Mouse (Mus musculus): ENCODE results near the gene Ndrg3. TPM values are rescaled to one million over a fixed set of nuclear protein-coding genes. Genes with fewer than 3 reads are reported as not detected.

Ndrg3 gene
- polyA plus RNA-seq, 1 experiment: 97.8 TPM

DNA sequence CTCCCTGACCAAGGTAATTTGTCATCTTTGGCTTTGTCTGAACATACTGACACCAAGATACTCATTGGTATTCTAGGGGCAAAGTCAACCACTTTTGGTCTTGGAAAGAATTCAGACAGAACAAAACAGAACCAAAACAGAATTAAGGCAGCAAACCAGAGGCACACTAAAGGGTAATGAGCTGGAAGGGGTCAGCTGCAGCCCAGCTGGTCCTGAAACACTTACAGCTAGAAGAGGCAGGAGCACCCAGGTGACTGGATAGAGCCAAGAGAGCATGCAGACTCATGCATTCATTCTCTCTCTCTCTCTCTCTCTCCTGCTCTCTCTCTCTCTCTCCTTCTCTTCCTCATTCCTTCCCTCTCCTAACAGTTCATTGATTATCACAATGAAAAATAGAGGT is 15.1 kb downstream of the Ndrg3 start:
- H3K27ac ChIP-seq (ENCODE audit: insufficient read depth, low read depth, low read length): no peak overlapping the region
- TF ChIP-seq CTCF (conservative IDR thresholded peaks at IDR 0.05; ENCODE audit: insufficient read depth, insufficient read length, low read depth, low read length) (no peak), POLR2A (IDR thresholded peaks at IDR 0.05; ENCODE audit: low read depth, low read length) (no peak)
- no peaks in the 10 kb centered on the region for H3K27me3 ChIP-seq (replicated peaks; ENCODE audit: control insufficient read depth, insufficient read depth, low read length)
- H3K4me1 ChIP-seq (ENCODE audit: control insufficient read depth, insufficient read depth, low read length): peaks cover 5% of the 10 kb centered on the region; the same call in 1 of the 2 replicates
- no peaks in the 10 kb centered on the region for H3K36me3 ChIP-seq (ENCODE audit: control insufficient read depth, insufficient read depth, low read length)
- DNase-seq: peak; percentile 42
- H3K4me3 ChIP-seq (ENCODE audit: insufficient read depth, low read depth, low read length): no peak overlapping the region

- Histone ChIP-seq H3K27me3 (replicated peaks; ENCODE audit: control insufficient read depth, insufficient read depth, low read length) (no peaks in the 10 kb centered on the region), H3K4me1 (ENCODE audit: control insufficient read depth, insufficient read depth, low read length) (peaks cover 5% of the 10 kb centered on the region; the same call in 1 of the 2 replicates), H3K4me3 (ENCODE audit: insufficient read depth, low read depth, low read length) (no peak overlapping the region), H3K27ac (ENCODE audit: insufficient read depth, low read depth, low read length) (no peak overlapping the region), H3K36me3 (ENCODE audit: control insufficient read depth, insufficient read depth, low read length) (no peaks in the 10 kb centered on the region)
- WGBS: 38% methylated on average over 2 of the region's 2 CpGs
- DNase-seq: peak; percentile 25
- TF ChIP-seq CTCF (conservative IDR thresholded peaks at IDR 0.05; ENCODE audit: insufficient read depth, insufficient read length, low read depth, low read length) (no peak), POLR2A (IDR thresholded peaks at IDR 0.05; ENCODE audit: low read depth, low read length) (no peak)
Observed at GRCm38 (mm10) chr2:156974967-156975366, 16.9 kb downstream of the Ndrg3 start.

- H3K27ac ChIP-seq (ENCODE audit: insufficient read depth, low read depth, low read length): no peak overlapping the region
- H3K4me3 ChIP-seq (ENCODE audit: insufficient read depth, low read depth, low read length): no peak overlapping the region
- 77% methylated on average over 5 of the region's 5 CpGs for WGBS
- H3K27me3 ChIP-seq (replicated peaks; ENCODE audit: control insufficient read depth, insufficient read depth, low read length): no peaks in the 10 kb centered on the region
- peak; percentile 30 for DNase-seq
- peaks cover 5% of the 10 kb centered on the region; the same call in 1 of the 2 replicates for H3K4me1 ChIP-seq (ENCODE audit: control insufficient read depth, insufficient read depth, low read length)
- TF ChIP-seq CTCF (conservative IDR thresholded peaks at IDR 0.05; ENCODE audit: insufficient read depth, insufficient read length, low read depth, low read length) (no peak), POLR2A (IDR thresholded peaks at IDR 0.05; ENCODE audit: low read depth, low read length) (no peak)
- H3K36me3 ChIP-seq (ENCODE audit: control insufficient read depth, insufficient read depth, low read length): no peaks in the 10 kb centered on the region
Observed at GRCm38 (mm10) chr2:156973316-156974100, 18.3 kb downstream of the Ndrg3 start.

GRCm38 (mm10) chr2:156970253-156970652 is 21.6 kb downstream of the Ndrg3 start:
- H3K4me1 ChIP-seq (ENCODE audit: control insufficient read depth, insufficient read depth, low read length): no peaks in the 10 kb centered on the region; the same call in 1 of the 2 replicates
- no peak overlapping the region for H3K4me3 ChIP-seq (ENCODE audit: insufficient read depth, low read depth, low read length)
- WGBS: 68% methylated on average over 7 of the region's 7 CpGs
- no peaks in the 10 kb centered on the region for H3K27me3 ChIP-seq (replicated peaks; ENCODE audit: control insufficient read depth, insufficient read depth, low read length)
- no peak overlapping the region for H3K27ac ChIP-seq (ENCODE audit: insufficient read depth, low read depth, low read length)
- H3K36me3 ChIP-seq (ENCODE audit: control insufficient read depth, insufficient read depth, low read length): no peaks in the 10 kb centered on the region
- TF ChIP-seq CTCF (conservative IDR thresholded peaks at IDR 0.05; ENCODE audit: insufficient read depth, insufficient read length, low read depth, low read length): no peak
- no peak for TF ChIP-seq POLR2A (IDR thresholded peaks at IDR 0.05; ENCODE audit: low read depth, low read length)
- no peak for DNase-seq

DNA sequence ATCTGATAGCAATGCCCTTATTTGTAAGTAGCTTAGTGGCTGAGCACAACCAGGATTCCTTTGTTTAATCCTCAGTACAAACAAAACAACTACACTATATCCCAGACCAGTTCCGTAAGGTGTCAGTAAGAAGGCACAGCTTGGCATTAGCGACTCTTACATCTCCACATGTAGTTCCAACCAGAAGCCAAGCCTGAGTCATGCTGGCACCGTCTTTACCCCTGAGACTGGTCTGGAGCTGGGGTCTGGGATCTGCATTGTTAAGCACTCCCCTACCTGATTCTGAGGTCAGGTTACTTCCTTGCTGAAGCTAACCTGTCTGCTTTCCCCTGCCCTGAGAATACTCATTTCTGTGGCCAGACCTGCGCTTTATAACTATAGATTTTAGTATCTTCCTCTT is 23.4 kb downstream of the Ndrg3 start:
- no peak overlapping the region for H3K27ac ChIP-seq (ENCODE audit: insufficient read depth, low read depth, low read length)
- no peak for DNase-seq

DNA sequence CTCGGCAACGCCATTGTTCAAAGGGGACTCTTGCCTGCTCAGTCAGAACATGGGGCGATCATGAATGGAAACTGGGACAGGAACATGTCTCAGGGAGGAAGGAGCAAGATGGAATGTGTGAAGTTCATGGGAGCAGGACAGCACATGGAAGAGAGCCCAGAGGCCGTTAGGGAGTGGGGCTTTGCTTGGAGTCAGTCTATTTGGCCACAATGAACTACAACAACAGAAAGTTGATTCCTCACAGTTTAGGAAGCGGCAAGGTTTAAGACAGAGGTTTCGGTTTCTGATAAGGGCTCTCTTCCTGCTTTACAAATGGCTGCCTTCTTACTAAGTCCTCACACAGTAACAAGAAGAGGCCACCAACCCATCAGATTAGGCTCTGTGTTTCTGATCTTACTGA is 24.5 kb downstream of the Ndrg3 start:
- Histone ChIP-seq H3K4me3 (ENCODE audit: insufficient read depth, low read depth, low read length) (no peak overlapping the region), H3K4me1 (ENCODE audit: control insufficient read depth, insufficient read depth, low read length) (no peaks in the 10 kb centered on the region), H3K27me3 (replicated peaks; ENCODE audit: control insufficient read depth, insufficient read depth, low read length) (no peaks in the 10 kb centered on the region), H3K27ac (ENCODE audit: insufficient read depth, low read depth, low read length) (no peak overlapping the region), H3K36me3 (ENCODE audit: control insufficient read depth, insufficient read depth, low read length) (no peaks in the 10 kb centered on the region)
- DNase-seq: peak; percentile 21
- 76% methylated on average over 6 of the region's 6 CpGs for WGBS
- TF ChIP-seq CTCF (conservative IDR thresholded peaks at IDR 0.05; ENCODE audit: insufficient read depth, insufficient read length, low read depth, low read length) (no peak), POLR2A (IDR thresholded peaks at IDR 0.05; ENCODE audit: low read depth, low read length) (no peak)

More for the DNA sequence above, 23.4 kb downstream of the Ndrg3 start:
- Histone ChIP-seq H3K4me3 (ENCODE audit: insufficient read depth, low read depth, low read length) (no peak overlapping the region), H3K4me1 (ENCODE audit: control insufficient read depth, insufficient read depth, low read length) (no peaks in the 10 kb centered on the region; the same call in 1 of the 2 replicates), H3K36me3 (ENCODE audit: control insufficient read depth, insufficient read depth, low read length) (no peaks in the 10 kb centered on the region), H3K27me3 (replicated peaks; ENCODE audit: control insufficient read depth, insufficient read depth, low read length) (no peaks in the 10 kb centered on the region)
- TF ChIP-seq CTCF (conservative IDR thresholded peaks at IDR 0.05; ENCODE audit: insufficient read depth, insufficient read length, low read depth, low read length): no peak
- no peak for TF ChIP-seq POLR2A (IDR thresholded peaks at IDR 0.05; ENCODE audit: low read depth, low read length)
- 88% methylated on average over 4 of the region's 4 CpGs for WGBS

DNA sequence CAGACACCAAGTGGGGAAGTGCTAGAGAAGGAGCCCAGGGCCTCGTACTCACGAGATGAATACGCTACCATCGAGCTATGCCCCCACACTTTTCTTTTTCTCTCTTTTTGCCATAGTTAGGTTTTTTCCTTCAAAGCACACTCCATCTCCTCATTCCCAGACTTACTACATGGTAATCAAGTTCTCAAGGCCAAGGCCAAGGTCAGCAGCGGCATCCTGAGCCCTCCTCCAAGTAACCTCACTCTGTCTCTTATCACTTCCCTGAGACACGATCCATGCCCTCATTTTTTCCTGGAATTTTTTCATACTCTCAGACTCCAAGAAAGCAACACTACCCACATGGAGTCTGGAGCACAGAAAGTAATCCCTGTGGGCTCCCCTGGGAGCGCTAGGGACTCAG is 28.0 kb downstream of the Ndrg3 start:
- DNase-seq: no peak
- Histone ChIP-seq H3K27me3 (replicated peaks; ENCODE audit: control insufficient read depth, insufficient read depth, low read length) (no peaks in the 10 kb centered on the region), H3K36me3 (ENCODE audit: control insufficient read depth, insufficient read depth, low read length) (no peaks in the 10 kb centered on the region), H3K4me1 (ENCODE audit: control insufficient read depth, insufficient read depth, low read length) (no peaks in the 10 kb centered on the region), H3K27ac (ENCODE audit: insufficient read depth, low read depth, low read length) (no peak overlapping the region), H3K4me3 (ENCODE audit: insufficient read depth, low read depth, low read length) (no peak overlapping the region)
- TF ChIP-seq CTCF (conservative IDR thresholded peaks at IDR 0.05; ENCODE audit: insufficient read depth, insufficient read length, low read depth, low read length) (no peak), POLR2A (IDR thresholded peaks at IDR 0.05; ENCODE audit: low read depth, low read length) (no peak)
- WGBS: 89% methylated on average over 7 of the region's 7 CpGs

Measured in kidney, adult 2 months (tissue).